Mouse (Mus musculus) forebrain, embryonic 14.5 days (tissue): Measurements from ENCODE around the gene Hspa13. TPM values are rescaled to one million over a fixed set of nuclear protein-coding genes. Genes with fewer than 3 reads are reported as not detected.

Experiments used
- ATAC-seq: fragments of 200-750 bp; cut with Nextera tagmentation; 2 replicates; pipeline ENCODE4 v1.8.0; 2017; ENCODE audit warnings: mild to moderate bottlenecking, moderate library complexity
- DNase-seq: peaks from one replicate; pipeline ENCODE4 v3.0.0-alpha.2; 2015; ENCODE audit warnings: low spot score
- H3K27ac ChIP-seq: fragments of 300-500 bp; sonication (generic); 2 replicates; pipeline ENCODE4 v1.5.1; 2014; ENCODE audit warnings: low read depth, mild to moderate bottlenecking, control low read depth, low read length, moderate library complexity
- H3K27me3 ChIP-seq: fragments of 300-500 bp; sonication (generic); replicated peaks from 2 replicates; pipeline ENCODE4 v1.6.1; 2014; ENCODE audit warnings: low read length, control low read depth, mixed read lengths; ENCODE audit not compliant: control insufficient read depth, insufficient read depth
- H3K36me3 ChIP-seq: fragments of 300-500 bp; sonication (generic); 2 replicates; pipeline ENCODE4 v1.6.1; 2014; ENCODE audit warnings: low read length, control low read depth; ENCODE audit not compliant: control insufficient read depth, insufficient read depth
- H3K4me1 ChIP-seq: fragments of 300-500 bp; sonication (generic); 2 replicates; pipeline ENCODE4 v1.6.1; 2014; ENCODE audit warnings: antibody characterized with exemption, low read length, control low read depth; ENCODE audit not compliant: control insufficient read depth, insufficient read depth
- H3K4me2 ChIP-seq: fragments of 300-500 bp; sonication (generic); 2 replicates; pipeline ENCODE4 v1.6.1; 2014; ENCODE audit warnings: mild to moderate bottlenecking, control low read depth, low read length
- H3K4me3 ChIP-seq: fragments of 300-500 bp; sonication (generic); 2 replicates; pipeline ENCODE4 v1.5.1; 2014; ENCODE audit warnings: low read depth, low read length, control low read depth
- H3K9ac ChIP-seq: fragments of 300-500 bp; sonication (generic); 2 replicates; pipeline ENCODE4 v1.6.1; 2014; ENCODE audit warnings: mild to moderate bottlenecking, low read length, control low read depth, moderate library complexity
- H3K9me3 ChIP-seq: fragments of 300-500 bp; sonication (generic); replicated peaks from 2 replicates; pipeline ENCODE4 v1.6.1; 2016; ENCODE audit warnings: low read length, control low read depth, mixed read lengths; ENCODE audit not compliant: control insufficient read depth
- WGBS: fragments of 180-500 bp; shearing (Covaris S2); extraction: QIAGEN DNeasy Blood & Tissue Kit; methylation state at CpG from one replicate; pipeline ENCODE4 v1.1.7; 2014; 5-methylcytosine and 5-hydroxymethylcytosine counted together
- polyA plus RNA-seq: library from polyadenylated mRNA; unstranded; fragments of >200 nt; fragmentation: Nextera tagmentation; extraction: Ambion mirVana; gene quantifications from 2 replicates; pipeline ENCODE4 v1.2.1, GENCODE M21; 2014

Gene Hspa13
- polyA plus RNA-seq = 43.6 and 52.2 TPM in 2 replicates

GRCm38 (mm10) chr16:75766388-75767249 lies at the start of gene Hspa13:
TSS of gene Hspa13 (minus strand) at chr16:75767104.
- H3K4me1 ChIP-seq = 0 out of 2 replicates have a peak, but pooled peaks cover 6% of the 10 kb centered on the region
- WGBS = 1% methylated on average over 51 of the region's 51 CpGs
- H3K27me3 ChIP-seq = no peaks in the 10 kb centered on the region
- H3K9ac ChIP-seq = peak within 1 kb of the TSS; percentile 88
- DNase-seq (peak; percentile 99), ATAC-seq (peak; percentile 98)
- peak within 1 kb of the TSS; percentile 70; the same call in 1 of the 2 replicates for H3K27ac ChIP-seq
- peak within 1 kb of the TSS; percentile 72 for H3K4me3 ChIP-seq
- H3K9me3 ChIP-seq = no peaks in the 10 kb centered on the region
- peak within 1 kb of the TSS; percentile 63 for H3K4me2 ChIP-seq
- H3K36me3 ChIP-seq = peaks cover 15% of the 10 kb centered on the region; the same call in 1 of the 2 replicates

- Histone ChIP-seq H3K4me1 (no peaks in the 10 kb centered on the region), H3K36me3 (no peaks in the 10 kb centered on the region), H3K9ac (no peak overlapping the region), H3K4me2 (no peak overlapping the region), H3K27ac (no peak overlapping the region), H3K4me3 (no peak overlapping the region), H3K9me3 (no peaks in the 10 kb centered on the region), H3K27me3 (no peaks in the 10 kb centered on the region)
- ATAC-seq (peak; percentile 37; the same call in 1 of the 2 replicates), DNase-seq (peak; percentile 75)
- WGBS = 40% methylated on average over 1 of the region's 1 CpGs
These were observed 12.4 kb upstream of the Hspa13 start for GRCm38 (mm10) chr16:75779271-75779670.

GRCm38 (mm10) chr16:75773222-75773621 lies 6.3 kb upstream of the Hspa13 start:
- no peak for DNase-seq
- H3K9ac ChIP-seq = no peak overlapping the region
- WGBS = 89% methylated on average over 10 of the region's 10 CpGs

DNA sequence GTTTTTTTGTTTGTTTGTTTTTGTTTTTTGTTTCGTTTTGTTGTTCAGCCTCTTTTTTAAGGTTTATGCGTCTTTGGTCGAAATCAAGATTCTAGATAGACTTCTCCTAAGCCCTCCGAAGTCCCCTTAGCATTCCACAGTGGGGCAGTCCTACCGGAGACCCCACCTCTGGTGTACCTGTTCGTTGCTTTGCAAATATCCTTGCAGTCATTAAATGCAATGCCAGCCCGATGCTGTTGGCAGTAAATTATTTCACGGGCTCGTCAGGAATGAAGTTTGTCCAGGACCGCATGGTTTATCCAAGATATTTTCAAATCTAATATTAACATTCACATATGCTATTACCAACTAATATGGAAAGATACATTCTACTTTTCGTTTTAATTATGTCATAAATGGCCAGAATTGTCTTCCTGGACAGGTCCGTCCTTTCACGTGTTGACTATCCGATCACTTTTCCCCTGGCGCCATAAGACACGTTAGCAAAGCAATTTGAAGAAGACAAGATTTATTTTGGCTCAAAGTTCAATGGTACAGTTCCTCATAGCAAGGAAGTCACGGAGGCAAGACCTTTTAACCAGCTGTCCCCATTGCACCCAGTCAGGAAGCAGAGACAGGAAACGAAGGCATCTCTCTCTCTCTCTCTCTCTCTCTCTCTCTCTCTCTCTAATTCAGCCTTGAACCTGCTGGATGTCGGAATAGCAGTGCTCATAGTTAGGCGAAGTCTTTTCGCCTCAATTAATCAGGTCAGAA lies 522 bp upstream of the Hspa13 start:
- Histone ChIP-seq H3K27me3 (no peaks in the 10 kb centered on the region), H3K27ac (peak overlapping the region; percentile 70; the same call in 1 of the 2 replicates), H3K9me3 (no peaks in the 10 kb centered on the region), H3K36me3 (peaks cover 15% of the 10 kb centered on the region; the same call in 1 of the 2 replicates), H3K4me3 (peak overlapping the region; percentile 72), H3K4me1 (0 out of 2 replicates have a peak, but pooled peaks cover 6% of the 10 kb centered on the region), H3K9ac (peak overlapping the region; percentile 88), H3K4me2 (peak overlapping the region; percentile 61)
- 20% methylated on average over 21 of the region's 21 CpGs for WGBS
- DNase-seq (peak; percentile 4), ATAC-seq (peak; percentile 60)

More at GRCm38 (mm10) chr16:75773222-75773621, 6.3 kb upstream of the Hspa13 start:
- Histone ChIP-seq H3K36me3 (no peaks in the 10 kb centered on the region), H3K27me3 (no peaks in the 10 kb centered on the region), H3K4me2 (no peak overlapping the region), H3K4me3 (no peak overlapping the region), H3K27ac (no peak overlapping the region), H3K4me1 (no peaks in the 10 kb centered on the region), H3K9me3 (no peaks in the 10 kb centered on the region)
- no peak for ATAC-seq

DNA sequence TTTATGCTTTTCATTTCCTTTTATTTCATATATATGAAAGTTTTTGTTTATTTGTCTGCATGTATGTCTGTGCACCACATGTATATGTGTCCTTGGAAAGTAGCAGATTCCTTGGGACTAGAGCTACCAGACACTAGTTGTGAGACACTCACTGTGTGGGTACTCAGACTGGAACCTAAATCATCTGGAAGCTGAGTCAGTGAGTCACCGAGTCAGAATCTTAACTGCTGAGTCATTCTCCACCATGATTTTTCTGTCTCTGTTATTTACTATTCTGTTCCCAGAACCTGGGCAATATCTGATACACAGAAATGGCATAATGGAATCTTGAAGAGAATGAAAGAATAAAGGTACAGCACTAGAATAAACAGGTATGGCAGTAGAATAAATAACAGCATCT lies 14.0 kb downstream of the Hspa13 start:
- 91% methylated on average over 1 of the region's 1 CpGs for WGBS
- ATAC-seq = no peak

GRCm38 (mm10) chr16:75750103-75750502 lies 16.8 kb downstream of the Hspa13 start:
- Histone ChIP-seq H3K9me3 (no peaks in the 10 kb centered on the region), H3K27ac (no peak overlapping the region), H3K4me1 (no peaks in the 10 kb centered on the region), H3K9ac (no peak overlapping the region), H3K36me3 (peaks cover 7% of the 10 kb centered on the region), H3K4me3 (no peak overlapping the region), H3K4me2 (no peak overlapping the region), H3K27me3 (no peaks in the 10 kb centered on the region)
- ATAC-seq (no peak), DNase-seq (no peak)
- 58% methylated on average over 5 of the region's 5 CpGs for WGBS

More for the DNA sequence above, 14.0 kb downstream of the Hspa13 start:
- Histone ChIP-seq H3K9me3 (no peaks in the 10 kb centered on the region), H3K27ac (no peak overlapping the region), H3K4me2 (no peak overlapping the region), H3K27me3 (no peaks in the 10 kb centered on the region), H3K9ac (no peak overlapping the region), H3K4me1 (no peaks in the 10 kb centered on the region), H3K4me3 (no peak overlapping the region), H3K36me3 (peaks cover 27% of the 10 kb centered on the region)
- no peak for DNase-seq

- WGBS = 100% methylated on average over 1 of the region's 1 CpGs
- no peak overlapping the region for H3K4me3 ChIP-seq
- ATAC-seq (no peak), DNase-seq (no peak)
- no peaks in the 10 kb centered on the region for H3K27me3 ChIP-seq
- no peaks in the 10 kb centered on the region for H3K9me3 ChIP-seq
- H3K36me3 ChIP-seq = no peaks in the 10 kb centered on the region
- no peak overlapping the region for H3K4me2 ChIP-seq
- H3K27ac ChIP-seq = no peak overlapping the region
- no peaks in the 10 kb centered on the region for H3K4me1 ChIP-seq
- H3K9ac ChIP-seq = no peak overlapping the region
These were observed 18.0 kb downstream of the Hspa13 start for GRCm38 (mm10) chr16:75748926-75749325.

DNA sequence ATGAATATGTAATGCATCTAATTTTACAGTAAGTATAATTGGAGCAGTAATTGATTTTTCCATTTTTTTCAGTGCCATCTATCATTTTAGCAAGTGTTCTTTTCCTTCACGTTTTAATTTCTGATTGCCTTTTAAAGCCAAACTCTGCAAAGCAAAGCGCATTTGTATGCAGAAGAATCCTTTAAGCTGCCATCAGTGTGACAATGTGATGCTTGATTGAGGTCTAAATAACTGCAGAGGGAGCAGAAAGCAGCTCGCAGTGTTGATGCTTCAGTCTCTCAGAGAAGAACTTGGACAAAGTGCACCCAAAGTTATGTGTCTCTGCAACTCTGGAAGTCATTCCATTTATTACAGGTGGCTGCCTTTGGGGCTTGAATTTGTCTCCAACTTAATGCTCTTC lies 22.9 kb downstream of the Hspa13 start:
- no peaks in the 10 kb centered on the region for H3K4me1 ChIP-seq
- peak; percentile 13 for DNase-seq
- H3K9ac ChIP-seq = no peak overlapping the region
- H3K4me2 ChIP-seq = no peak overlapping the region
- no peak for ATAC-seq
- H3K36me3 ChIP-seq = no peaks in the 10 kb centered on the region
- no peaks in the 10 kb centered on the region for H3K27me3 ChIP-seq
- 54% methylated on average over 3 of the region's 3 CpGs for WGBS
- no peak overlapping the region for H3K4me3 ChIP-seq
- H3K27ac ChIP-seq = no peak overlapping the region
- no peaks in the 10 kb centered on the region for H3K9me3 ChIP-seq
